Mouse (Mus musculus) skeletal muscle tissue, adult 2 months (tissue): ENCODE results near the gene Gm10295.
A peak's percentile ranks its signal among the peaks of the same experiment; 100 is the strongest.

Source experiments
- DNase-seq: peaks from one replicate; pipeline ENCODE4 v3.0.0-alpha.2; 2012; ENCODE audit warnings: low read depth, low spot score

Gm10295 gene

DNA sequence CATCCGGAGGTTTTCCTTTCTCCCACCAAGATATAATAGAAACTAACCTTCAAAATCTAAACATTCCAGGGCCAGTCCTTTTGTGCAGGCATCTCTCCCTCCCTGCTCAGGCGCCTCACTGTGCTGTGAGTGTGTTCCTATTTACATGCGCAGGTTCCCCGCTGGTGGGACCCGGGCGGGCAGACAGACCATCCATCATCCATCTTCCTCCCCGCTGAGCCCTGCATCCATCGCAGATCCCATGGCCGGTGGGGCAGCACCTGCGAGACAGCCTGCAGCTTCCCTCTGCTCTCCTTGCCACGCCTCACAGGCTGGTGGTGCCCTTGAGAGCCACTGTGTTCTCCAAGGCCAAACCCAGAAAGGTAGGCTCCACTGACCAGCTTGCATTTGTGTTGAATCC lies at the start of gene Gm10295:
Gene Gm10295, minus strand, starts transcription at position 122 of the 400 bp plus-strand sequence.
- DNase-seq = no peak

GRCm38 (mm10) chr7:71401032-71401431 lies 49.7 kb upstream of the Gm10295 start:
- DNase-seq = no peak

DNA sequence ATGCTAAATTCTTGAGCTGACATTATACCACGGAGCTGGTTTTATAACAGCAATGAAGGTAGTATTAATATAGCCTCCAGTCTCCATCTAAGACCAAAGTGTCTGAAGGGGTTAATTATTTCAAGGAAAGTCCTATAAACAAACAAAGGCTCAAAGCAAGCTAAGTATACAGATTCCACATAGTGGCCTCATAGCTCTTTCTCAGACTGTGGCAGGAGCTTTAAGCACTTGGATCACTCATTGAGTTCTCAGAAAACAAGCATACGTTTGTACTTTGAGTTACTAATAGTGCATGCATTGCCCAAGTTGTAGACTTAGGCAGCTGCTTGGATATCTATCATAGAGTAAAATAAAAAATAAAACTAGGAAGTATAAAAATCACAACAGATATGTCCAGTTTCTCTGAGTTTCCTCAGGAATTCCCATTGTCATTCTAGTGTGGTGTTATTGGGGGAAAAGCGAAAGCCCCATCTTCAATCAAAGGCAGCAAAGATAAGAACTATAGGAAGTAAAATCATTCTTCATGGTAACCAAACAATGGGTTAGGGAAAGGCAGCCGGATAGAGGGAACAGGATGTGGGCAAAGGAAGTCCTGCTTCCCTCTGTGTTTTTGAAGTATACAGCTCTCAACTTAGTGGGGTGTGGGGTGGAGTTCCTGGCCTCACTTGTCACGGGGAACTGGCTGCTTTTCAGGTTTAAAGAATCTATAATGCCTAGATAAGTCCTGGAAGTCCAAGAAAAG lies 48.8 kb upstream of the Gm10295 start:
- no peak for DNase-seq

DNA sequence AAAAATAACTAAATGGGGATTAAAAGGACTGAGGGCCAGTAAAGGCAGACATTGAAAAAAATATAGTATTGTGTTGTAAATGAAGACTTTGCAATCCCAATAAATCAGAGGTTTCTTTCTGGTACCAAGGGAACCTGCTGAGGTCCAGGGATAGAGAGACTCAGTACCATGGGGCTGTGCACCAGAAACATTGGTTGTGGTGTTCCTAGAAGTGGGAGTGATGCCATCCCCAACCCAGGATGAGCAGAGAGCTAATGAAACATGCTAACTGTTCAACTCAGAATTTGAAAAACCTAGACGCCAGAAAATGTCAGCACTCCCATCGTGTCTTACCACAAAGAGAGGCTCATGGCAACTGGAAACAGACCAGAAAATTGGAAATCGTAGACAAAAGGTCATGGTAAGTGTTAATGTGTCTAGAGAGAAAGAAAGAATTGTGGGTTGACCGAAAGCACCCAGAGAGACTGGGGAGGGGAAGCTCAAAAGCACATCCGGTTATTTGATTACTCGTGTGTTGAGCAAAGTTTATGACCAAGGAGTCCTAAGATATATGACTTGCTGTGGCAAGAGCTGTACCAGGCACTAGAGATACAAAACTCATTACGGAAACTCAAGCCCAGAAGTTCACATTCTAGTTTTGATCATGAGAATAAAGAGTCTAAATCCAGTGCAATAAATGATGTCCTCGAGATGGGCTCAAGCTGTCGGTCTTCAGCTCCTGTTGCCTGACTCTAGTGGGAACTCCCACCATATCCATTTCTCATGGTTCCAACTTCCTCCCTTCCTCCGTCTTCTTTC lies 47.9 kb upstream of the Gm10295 start:
- DNase-seq = no peak

GRCm38 (mm10) chr7:71398389-71398788 lies 47.1 kb upstream of the Gm10295 start:
- no peak for DNase-seq

- no peak for DNase-seq
Measured at GRCm38 (mm10) chr7:71392795-71393341, 41.6 kb upstream of the Gm10295 start.

DNA sequence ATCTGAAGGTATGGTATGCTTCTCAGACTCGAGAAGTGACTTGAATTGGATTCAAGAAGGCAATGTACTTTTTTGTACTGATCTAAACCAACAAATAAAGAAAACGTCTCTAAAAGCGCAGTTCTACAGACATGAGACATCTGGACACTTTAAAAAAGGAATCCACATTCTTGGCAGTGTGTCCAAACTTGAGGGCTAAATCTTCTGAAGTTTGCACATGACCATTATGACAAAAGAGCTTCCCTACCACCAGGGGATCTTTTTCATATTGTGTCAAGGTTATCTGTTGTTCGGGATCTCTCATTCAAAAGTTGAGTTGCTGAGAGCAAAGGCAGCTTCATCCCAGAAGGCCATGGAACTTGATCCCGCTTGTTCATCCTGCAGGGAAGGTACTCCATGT lies 40.0 kb upstream of the Gm10295 start:
- no peak for DNase-seq

DNA sequence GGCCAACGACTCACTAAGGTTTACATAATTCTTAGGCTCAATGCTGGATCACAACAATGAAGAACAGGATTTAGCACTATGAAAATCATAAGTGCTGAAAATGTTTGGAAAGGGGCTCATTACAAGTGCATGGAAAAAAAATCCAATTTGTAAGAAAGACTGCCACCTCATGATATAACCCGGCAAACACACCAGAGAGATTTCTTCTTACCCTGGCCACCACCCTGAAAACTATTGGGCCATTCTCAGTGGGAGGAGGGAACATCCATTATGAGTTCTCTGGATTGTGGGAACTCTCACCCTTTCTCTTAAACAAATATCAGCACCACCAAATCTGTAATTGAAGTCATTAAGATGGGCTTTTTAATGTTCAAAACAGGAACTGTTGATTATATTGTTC lies 39.0 kb upstream of the Gm10295 start:
- no peak for DNase-seq

GRCm38 (mm10) chr7:71386050-71386449 lies 34.8 kb upstream of the Gm10295 start:
- DNase-seq = no peak

DNA sequence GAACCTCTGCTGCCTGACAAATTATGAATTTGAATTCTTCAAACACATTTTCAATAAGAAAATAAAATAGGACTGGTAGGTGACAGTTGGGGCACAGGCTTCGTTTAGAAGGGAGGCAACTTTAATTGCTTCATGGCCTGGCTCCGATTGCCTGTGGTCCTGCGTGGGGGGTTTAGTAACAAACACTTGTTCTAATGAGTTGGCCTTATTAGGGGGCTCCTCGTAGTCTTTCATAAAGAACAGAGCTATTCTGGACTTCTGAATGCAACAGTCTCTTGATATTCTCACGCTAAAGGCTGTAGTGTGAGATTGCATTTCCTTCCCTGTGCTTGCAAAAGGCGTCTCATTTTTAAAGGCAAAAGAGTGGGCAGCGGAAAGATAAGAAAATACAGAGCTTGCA lies 33.6 kb upstream of the Gm10295 start:
- no peak for DNase-seq

DNA sequence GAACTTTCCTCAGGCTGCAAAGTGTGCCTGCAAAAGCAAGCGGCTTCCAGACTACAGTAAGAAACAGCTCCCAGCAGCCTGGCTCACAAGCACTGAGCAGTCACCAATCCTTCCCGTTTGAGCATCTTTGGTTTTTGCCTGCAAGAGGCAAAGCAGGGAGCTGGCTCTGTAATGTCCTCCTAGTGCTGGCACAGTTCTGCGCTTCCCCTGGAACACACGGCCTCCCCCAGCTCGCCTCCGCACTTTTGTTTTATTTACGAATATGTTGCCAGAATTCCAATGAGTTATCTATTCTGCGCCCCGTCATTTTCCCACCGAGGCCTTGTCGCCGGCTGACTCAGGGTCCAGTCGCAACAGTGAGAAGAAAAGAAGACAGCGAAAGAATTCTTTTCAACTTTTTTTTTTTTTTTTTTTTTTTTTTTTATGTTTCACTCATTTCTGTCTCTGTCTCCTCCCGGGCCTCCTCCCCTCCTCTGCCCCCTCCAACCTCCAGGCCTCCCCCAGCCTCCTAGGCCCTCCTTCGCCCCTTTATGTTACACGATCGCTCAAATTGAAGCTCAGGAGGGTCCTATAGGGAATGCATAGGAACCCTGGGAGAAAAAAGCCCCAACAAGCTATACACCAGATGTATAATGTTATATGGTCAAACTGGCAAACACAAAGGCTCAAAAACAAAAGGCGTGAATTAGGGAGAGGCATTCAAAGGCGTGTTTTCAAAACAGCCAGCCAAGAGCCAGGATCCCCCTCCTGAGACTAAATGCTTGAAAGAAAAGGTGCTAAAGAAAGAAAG lies 32.3 kb upstream of the Gm10295 start:
- no peak for DNase-seq

- DNase-seq = no peak
Measured at GRCm38 (mm10) chr7:71379826-71380825, 28.8 kb upstream of the Gm10295 start.

GRCm38 (mm10) chr7:71378812-71379760 lies 27.8 kb upstream of the Gm10295 start:
- peak; percentile 16 for DNase-seq

DNA sequence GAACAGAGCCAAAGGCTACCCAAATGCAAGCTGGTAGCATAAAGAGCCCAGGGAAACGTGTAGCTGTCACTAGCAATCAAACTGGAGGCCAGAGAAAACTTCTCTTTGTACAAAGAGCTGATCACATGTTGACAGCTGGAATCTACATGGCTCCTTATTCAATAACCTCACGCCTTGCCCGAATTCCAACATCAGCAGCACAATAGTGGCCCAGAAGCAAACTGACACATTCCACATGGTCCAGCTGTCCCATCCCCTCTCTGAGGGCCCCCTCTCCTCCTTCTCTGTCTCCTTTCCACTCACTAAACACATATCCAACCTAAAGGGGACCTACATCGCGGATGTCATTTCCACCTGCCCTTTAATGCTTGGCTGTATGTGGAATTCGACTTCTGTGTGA lies 26.7 kb upstream of the Gm10295 start:
- DNase-seq = no peak

GRCm38 (mm10) chr7:71374059-71374458 lies 22.8 kb upstream of the Gm10295 start:
- no peak for DNase-seq

DNA sequence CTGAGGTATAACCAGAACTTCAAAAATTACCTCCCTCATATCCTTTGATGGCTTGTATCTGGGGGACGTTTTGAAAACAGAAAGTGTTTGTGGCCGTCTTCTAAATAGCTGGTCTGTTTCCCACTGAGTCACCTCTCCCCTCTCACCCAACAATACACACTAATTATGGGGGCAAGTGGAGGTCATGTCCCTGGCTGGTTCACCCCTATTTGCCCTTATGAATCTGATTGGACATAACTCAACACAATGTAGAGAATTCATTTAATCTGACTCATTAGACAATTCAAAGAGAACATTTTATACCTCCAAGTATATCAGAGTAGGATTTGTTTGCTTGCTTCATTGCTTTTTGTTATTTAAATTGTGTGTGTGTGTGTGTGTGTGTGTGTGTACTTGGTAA lies 20.6 kb upstream of the Gm10295 start:
- DNase-seq = no peak

- DNase-seq = no peak
Measured at GRCm38 (mm10) chr7:71370746-71371145, 19.5 kb upstream of the Gm10295 start.

DNA sequence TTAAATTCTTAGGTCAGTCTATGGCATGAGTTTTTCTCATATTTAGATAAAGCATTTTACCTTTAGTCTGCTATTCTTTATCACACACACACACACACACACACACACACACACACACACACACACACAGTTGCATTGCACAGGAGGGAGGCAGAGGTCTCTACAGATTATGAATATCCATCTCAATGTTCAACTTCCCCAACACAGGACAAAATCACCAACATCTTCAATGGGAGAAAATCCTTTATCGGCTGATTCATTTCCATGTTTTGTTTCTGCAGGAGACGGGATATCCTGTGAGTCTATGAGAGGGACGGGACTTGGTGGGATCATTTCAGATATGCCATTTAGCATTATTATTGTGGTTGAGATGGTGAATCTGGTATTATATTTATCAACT lies 18.8 kb upstream of the Gm10295 start:
- no peak for DNase-seq

GRCm38 (mm10) chr7:71368543-71369181 lies 17.4 kb upstream of the Gm10295 start:
- no peak for DNase-seq
